Mouse (Mus musculus): ENCODE measurements around the gene Itih5. TPM values are rescaled to one million over a fixed set of nuclear protein-coding genes. Genes with fewer than 3 reads are reported as not detected.

Gene Itih5
- total RNA-seq, 2 experiments from 2014 or later = 0.09 to 1.3 TPM

- no peak for ATAC-seq (replicated peaks; ENCODE audit: low FRiP score, low TSS enrichment, poor library complexity, severe bottlenecking)
Measured at GRCm38 (mm10) chr2:10162011-10162410, 8.6 kb downstream of the Itih5 start.

GRCm38 (mm10) chr2:10166635-10167034, 13.3 kb downstream of the Itih5 start:
- peak; percentile 69 for ATAC-seq (replicated peaks; ENCODE audit: low FRiP score, low TSS enrichment, poor library complexity, severe bottlenecking)

GRCm38 (mm10) chr2:10167283-10167682, 13.9 kb downstream of the Itih5 start:
- peak; percentile 69 for ATAC-seq (replicated peaks; ENCODE audit: low FRiP score, low TSS enrichment, poor library complexity, severe bottlenecking)

- ATAC-seq (replicated peaks; ENCODE audit: low FRiP score, low TSS enrichment, poor library complexity, severe bottlenecking) = no peak
Measured at GRCm38 (mm10) chr2:10168016-10168415, 14.6 kb downstream of the Itih5 start.

GRCm38 (mm10) chr2:10169991-10170390, 16.6 kb downstream of the Itih5 start:
- ATAC-seq (replicated peaks; ENCODE audit: low FRiP score, low TSS enrichment, poor library complexity, severe bottlenecking) = no peak

GRCm38 (mm10) chr2:10193553-10193952, 40.2 kb downstream of the Itih5 start:
- ATAC-seq (replicated peaks; ENCODE audit: low FRiP score, low TSS enrichment, poor library complexity, severe bottlenecking) = no peak

GRCm38 (mm10) chr2:10195162-10195561, 41.8 kb downstream of the Itih5 start:
- no peak for ATAC-seq (replicated peaks; ENCODE audit: low FRiP score, low TSS enrichment, poor library complexity, severe bottlenecking)

- ATAC-seq (replicated peaks; ENCODE audit: low FRiP score, low TSS enrichment, poor library complexity, severe bottlenecking) = no peak
Measured at GRCm38 (mm10) chr2:10199326-10199725, 46.0 kb downstream of the Itih5 start.

- ATAC-seq (replicated peaks; ENCODE audit: low FRiP score, low TSS enrichment, poor library complexity, severe bottlenecking) = no peak
Measured at GRCm38 (mm10) chr2:10200736-10201285, 47.4 kb downstream of the Itih5 start.

GRCm38 (mm10) chr2:10204301-10204700, 50.9 kb downstream of the Itih5 start:
- ATAC-seq (replicated peaks; ENCODE audit: low FRiP score, low TSS enrichment, poor library complexity, severe bottlenecking) = no peak

- no peak for ATAC-seq (replicated peaks; ENCODE audit: low FRiP score, low TSS enrichment, poor library complexity, severe bottlenecking)
Measured at GRCm38 (mm10) chr2:10213468-10213867, 60.1 kb downstream of the Itih5 start.

GRCm38 (mm10) chr2:10215876-10216565, 62.6 kb downstream of the Itih5 start:
- no peak for ATAC-seq (replicated peaks; ENCODE audit: low FRiP score, low TSS enrichment, poor library complexity, severe bottlenecking)

- ATAC-seq (replicated peaks; ENCODE audit: low FRiP score, low TSS enrichment, poor library complexity, severe bottlenecking) = no peak
Measured at GRCm38 (mm10) chr2:10216566-10217247, 63.3 kb downstream of the Itih5 start.

GRCm38 (mm10) chr2:10221862-10222261, 68.5 kb downstream of the Itih5 start:
- ATAC-seq (replicated peaks; ENCODE audit: low FRiP score, low TSS enrichment, poor library complexity, severe bottlenecking) = no peak

- ATAC-seq (replicated peaks; ENCODE audit: low FRiP score, low TSS enrichment, poor library complexity, severe bottlenecking) = no peak
Measured at GRCm38 (mm10) chr2:10226907-10227306, 73.5 kb downstream of the Itih5 start.

GRCm38 (mm10) chr2:10231971-10232370, 78.6 kb downstream of the Itih5 start:
- no peak for ATAC-seq (replicated peaks; ENCODE audit: low FRiP score, low TSS enrichment, poor library complexity, severe bottlenecking)

- no peak for ATAC-seq (replicated peaks; ENCODE audit: low FRiP score, low TSS enrichment, poor library complexity, severe bottlenecking)
Measured at GRCm38 (mm10) chr2:10236554-10236953, 83.2 kb downstream of the Itih5 start.

- no peak for ATAC-seq (replicated peaks; ENCODE audit: low FRiP score, low TSS enrichment, poor library complexity, severe bottlenecking)
Measured at GRCm38 (mm10) chr2:10242970-10243369, 89.6 kb downstream of the Itih5 start.

- ATAC-seq (replicated peaks; ENCODE audit: low FRiP score, low TSS enrichment, poor library complexity, severe bottlenecking) = no peak
Measured at GRCm38 (mm10) chr2:10250441-10250840, 97.1 kb downstream of the Itih5 start.

GRCm38 (mm10) chr2:10250926-10251325, 97.6 kb downstream of the Itih5 start:
- no peak for ATAC-seq (replicated peaks; ENCODE audit: low FRiP score, low TSS enrichment, poor library complexity, severe bottlenecking)

GRCm38 (mm10) chr2:10251466-10251865, 98.1 kb downstream of the Itih5 start:
- no peak for ATAC-seq (replicated peaks; ENCODE audit: low FRiP score, low TSS enrichment, poor library complexity, severe bottlenecking)

All from megakaryocyte-erythroid progenitor cell, adult 5-6 weeks (primary cell).